Mouse (Mus musculus) layer of hippocampus, adult 11-12 months (tissue): Measurements from ENCODE around the gene Tamm41.
A peak's percentile ranks its signal among the peaks of the same experiment; 100 is the strongest.

Experiments
- DNase-seq: peaks from one replicate; pipeline ENCODE4 v3.0.0; 2022; ENCODE audit warnings: low spot score

The Tamm41 gene

GRCm38 (mm10) chr6:114970895-114971294 lies 66.8 kb downstream of the Tamm41 start:
- DNase-seq: no peak

GRCm38 (mm10) chr6:114970386-114970785 lies 67.3 kb downstream of the Tamm41 start:
- no peak for DNase-seq

- DNase-seq: peak; percentile 66
These were observed 68.2 kb downstream of the Tamm41 start, which contains the start of gene Vgll4 for GRCm38 (mm10) chr6:114969213-114970120. TSS of gene Vgll4 (minus strand) at chr6:114969994.

GRCm38 (mm10) chr6:114968361-114969212 lies 69.1 kb downstream of the Tamm41 start:
- DNase-seq: peak; percentile 87

GRCm38 (mm10) chr6:114967623-114968022 lies 70.1 kb downstream of the Tamm41 start:
- DNase-seq: no peak

GRCm38 (mm10) chr6:114966396-114967154 lies 71.1 kb downstream of the Tamm41 start:
- DNase-seq: no peak

GRCm38 (mm10) chr6:114965802-114966201 lies 71.9 kb downstream of the Tamm41 start:
- DNase-seq: no peak

- no peak for DNase-seq
These were observed 72.3 kb downstream of the Tamm41 start for GRCm38 (mm10) chr6:114965396-114965795.

GRCm38 (mm10) chr6:114964235-114964634 lies 73.4 kb downstream of the Tamm41 start:
- no peak for DNase-seq

GRCm38 (mm10) chr6:114963636-114964035 lies 74.0 kb downstream of the Tamm41 start:
- DNase-seq: no peak

GRCm38 (mm10) chr6:114961276-114962068 lies 76.2 kb downstream of the Tamm41 start:
- no peak for DNase-seq

- DNase-seq: no peak
These were observed 78.7 kb downstream of the Tamm41 start for GRCm38 (mm10) chr6:114959012-114959398.

GRCm38 (mm10) chr6:114958249-114959011 lies 79.2 kb downstream of the Tamm41 start:
- DNase-seq: no peak

GRCm38 (mm10) chr6:114957756-114958155 lies 79.9 kb downstream of the Tamm41 start:
- DNase-seq: no peak

- DNase-seq: no peak
These were observed 83.2 kb downstream of the Tamm41 start for GRCm38 (mm10) chr6:114954496-114954895.
